Mouse (Mus musculus) heart, postnatal 0 days (tissue): ENCODE data around the gene Xylt1.

Experiments
- CTCF ChIP-seq: IDR thresholded peaks from 2 replicates; pipeline ENCODE4 v1.5.1; 2016; ENCODE audit warnings: antibody characterized with exemption, control low read depth, low read depth
- EP300 ChIP-seq: IDR thresholded peaks from 2 replicates; pipeline ENCODE4 v1.6.1; 2016; ENCODE audit warnings: antibody characterized with exemption, low read depth

DNA sequence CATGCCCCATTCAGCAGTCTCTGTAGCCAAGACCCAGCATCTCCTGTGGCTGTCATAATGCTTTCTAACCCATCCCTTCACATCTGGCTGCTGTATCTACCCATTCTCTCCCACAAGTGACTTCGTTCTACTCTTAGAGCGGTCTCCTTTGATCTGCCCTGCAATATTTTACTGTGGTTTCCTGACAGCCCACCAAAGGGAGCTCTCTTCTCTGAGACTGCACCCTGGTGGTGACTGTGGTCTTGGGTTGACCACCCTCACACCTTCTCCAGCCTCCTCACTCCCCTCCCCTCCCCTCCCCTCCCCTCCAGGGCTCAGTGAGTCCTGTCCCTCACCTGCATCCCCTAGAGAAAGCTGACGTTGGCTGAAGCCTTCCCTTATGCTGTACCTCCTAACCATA is 178.3 kb downstream of the Xylt1 start:
- no peak for TF ChIP-seq CTCF
- no peak for TF ChIP-seq EP300
